Mouse (Mus musculus): ENCODE measurements at regions not wholly inside any gene's neighbourhood (a gene's known extent, or its start where the extent isn't known, plus 50 kb on each side); places are given as distances from the start of the nearest gene placed in this dataset.

GRCm38 (mm10) chrX:7474831-7475230 lies 98.6 kb upstream of the Foxp3 start:
- Histone ChIP-seq H3K4me1 (replicated peaks; ENCODE audit: control insufficient read depth in 2 of 2, insufficient read depth in 2 of 2, low read length in 1 of 2) (no peaks in the 10 kb centered on the region), H3K9me3 (ENCODE audit: control insufficient read depth, low read length) (no peaks in the 10 kb centered on the region), H3K27ac (no peak overlapping the region), H3K27me3 (ENCODE audit: control insufficient read depth, insufficient read depth, low read length) (no peaks in the 10 kb centered on the region), H3K9ac (replicated peaks) (no peak overlapping the region), H3K36me3 (replicated peaks; ENCODE audit: control insufficient read depth, insufficient read depth, low read depth) (no peaks in the 10 kb centered on the region), H3K4me2 (ENCODE audit: low read depth) (no peak overlapping the region), H3K4me3 (ENCODE audit: insufficient read depth in 1 of 2, low read depth in 2 of 2, low read length in 2 of 2) (no peak overlapping the region)
- TF ChIP-seq CTCF (IDR thresholded peaks at IDR 0.05; ENCODE audit: low read depth): no peak
- no peak for TF ChIP-seq EP300 (IDR thresholded peaks at IDR 0.05; ENCODE audit: low read depth)
- DNase-seq (ENCODE audit: low read depth in 3 of 3, low spot score in 3 of 3) (no peak), ATAC-seq (ENCODE audit: insufficient read depth) (no peak)
- 43% methylated on average over 2 of the region's 2 CpGs for WGBS (ENCODE audit: insufficient replicate concordance)

GRCm38 (mm10) chrX:7473814-7474213 lies 98.2 kb upstream of the Usp27x start:
- Histone ChIP-seq H3K4me2 (ENCODE audit: low read depth) (no peak overlapping the region), H3K27me3 (ENCODE audit: control insufficient read depth, insufficient read depth, low read length) (no peaks in the 10 kb centered on the region), H3K27ac (no peak overlapping the region), H3K4me3 (ENCODE audit: insufficient read depth in 1 of 2, low read depth in 2 of 2, low read length in 2 of 2) (no peak overlapping the region), H3K9me3 (ENCODE audit: control insufficient read depth, low read length) (no peaks in the 10 kb centered on the region), H3K9ac (replicated peaks) (no peak overlapping the region), H3K4me1 (replicated peaks; ENCODE audit: control insufficient read depth in 2 of 2, insufficient read depth in 2 of 2, low read length in 1 of 2) (no peaks in the 10 kb centered on the region), H3K36me3 (replicated peaks; ENCODE audit: control insufficient read depth, insufficient read depth, low read depth) (no peaks in the 10 kb centered on the region)
- no peak for ATAC-seq (ENCODE audit: insufficient read depth)
- TF ChIP-seq EP300 (IDR thresholded peaks at IDR 0.05; ENCODE audit: low read depth) (no peak), CTCF (IDR thresholded peaks at IDR 0.05; ENCODE audit: low read depth) (peak; percentile 52)
- 29% methylated on average over 2 of the region's 2 CpGs for WGBS (ENCODE audit: insufficient replicate concordance)
- DNase-seq (ENCODE audit: low read depth in 3 of 3, low spot score in 3 of 3): no peak

- DNase-seq (ENCODE audit: low read depth in 3 of 3, low spot score in 3 of 3): no peak
Measured at GRCm38 (mm10) chrX:7469801-7470200, 94.2 kb upstream of the Usp27x start.

GRCm38 (mm10) chrX:7467985-7468384 lies 92.4 kb upstream of the Usp27x start:
- Histone ChIP-seq H3K4me2 (ENCODE audit: low read depth) (no peak overlapping the region), H3K4me3 (ENCODE audit: insufficient read depth in 1 of 2, low read depth in 2 of 2, low read length in 2 of 2) (no peak overlapping the region), H3K9me3 (ENCODE audit: control insufficient read depth, low read length) (no peaks in the 10 kb centered on the region), H3K36me3 (replicated peaks; ENCODE audit: control insufficient read depth, insufficient read depth, low read depth) (no peaks in the 10 kb centered on the region), H3K27ac (no peak overlapping the region), H3K27me3 (ENCODE audit: control insufficient read depth, insufficient read depth, low read length) (no peaks in the 10 kb centered on the region), H3K9ac (replicated peaks) (no peak overlapping the region), H3K4me1 (replicated peaks; ENCODE audit: control insufficient read depth in 2 of 2, insufficient read depth in 2 of 2, low read length in 1 of 2) (no peaks in the 10 kb centered on the region)
- ATAC-seq (ENCODE audit: insufficient read depth): no peak
- DNase-seq (ENCODE audit: low read depth in 3 of 3, low spot score in 3 of 3): no peak
- TF ChIP-seq CTCF (IDR thresholded peaks at IDR 0.05; ENCODE audit: low read depth) (no peak), EP300 (IDR thresholded peaks at IDR 0.05; ENCODE audit: low read depth) (no peak)
- 54% methylated on average over 1 of the region's 1 CpGs for WGBS (ENCODE audit: insufficient replicate concordance)

More at GRCm38 (mm10) chrX:7469801-7470200, 94.2 kb upstream of the Usp27x start:
- no peak for ATAC-seq (ENCODE audit: insufficient read depth)
- no peak overlapping the region for H3K4me3 ChIP-seq (ENCODE audit: insufficient read depth in 1 of 2, low read depth in 2 of 2, low read length in 2 of 2)
- H3K27me3 ChIP-seq (ENCODE audit: control insufficient read depth, insufficient read depth, low read length): no peaks in the 10 kb centered on the region
- H3K36me3 ChIP-seq (replicated peaks; ENCODE audit: control insufficient read depth, insufficient read depth, low read depth): no peaks in the 10 kb centered on the region
- H3K4me1 ChIP-seq (replicated peaks; ENCODE audit: control insufficient read depth in 2 of 2, insufficient read depth in 2 of 2, low read length in 1 of 2): no peaks in the 10 kb centered on the region
- no peak overlapping the region for H3K27ac ChIP-seq
- TF ChIP-seq EP300 (IDR thresholded peaks at IDR 0.05; ENCODE audit: low read depth) (no peak), CTCF (IDR thresholded peaks at IDR 0.05; ENCODE audit: low read depth) (no peak)
- no peaks in the 10 kb centered on the region for H3K9me3 ChIP-seq (ENCODE audit: control insufficient read depth, low read length)
- WGBS (ENCODE audit: insufficient replicate concordance): 62% methylated on average over 1 of the region's 1 CpGs
- no peak overlapping the region for H3K4me2 ChIP-seq (ENCODE audit: low read depth)
- no peak overlapping the region for H3K9ac ChIP-seq (replicated peaks)

GRCm38 (mm10) chrX:7456851-7457250 lies 81.2 kb upstream of the Usp27x start:
- Histone ChIP-seq H3K9me3 (ENCODE audit: control insufficient read depth, low read length) (no peaks in the 10 kb centered on the region), H3K4me1 (replicated peaks; ENCODE audit: control insufficient read depth in 2 of 2, insufficient read depth in 2 of 2, low read length in 1 of 2) (no peaks in the 10 kb centered on the region), H3K27me3 (ENCODE audit: control insufficient read depth, insufficient read depth, low read length) (no peaks in the 10 kb centered on the region), H3K9ac (replicated peaks) (no peak overlapping the region), H3K4me3 (ENCODE audit: insufficient read depth in 1 of 2, low read depth in 2 of 2, low read length in 2 of 2) (no peak overlapping the region), H3K36me3 (replicated peaks; ENCODE audit: control insufficient read depth, insufficient read depth, low read depth) (no peaks in the 10 kb centered on the region), H3K27ac (no peak overlapping the region), H3K4me2 (ENCODE audit: low read depth) (no peak overlapping the region)
- DNase-seq (ENCODE audit: low read depth in 3 of 3, low spot score in 3 of 3): no peak
- TF ChIP-seq CTCF (IDR thresholded peaks at IDR 0.05; ENCODE audit: low read depth): no peak
- TF ChIP-seq EP300 (IDR thresholded peaks at IDR 0.05; ENCODE audit: low read depth): no peak
- no peak for ATAC-seq (ENCODE audit: insufficient read depth)
- 51% methylated on average over 4 of the region's 4 CpGs for WGBS (ENCODE audit: insufficient replicate concordance)
